Mouse (Mus musculus) cerebellum, adult 2 months (tissue): Measurements from ENCODE around the gene Scd2. TPM values are rescaled to one million over a fixed set of nuclear protein-coding genes. Genes with fewer than 3 reads are reported as not detected.

Source experiments
- DNase-seq, 2 experiments: peaks; one replicate each; pipeline ENCODE4 v3.0.0; 2021
- H3K27ac ChIP-seq: fragments of 200-500 bp; 2 replicates; pipeline ENCODE4 v1.5.1; 2012; ENCODE audit warnings: low read length, control low read depth, inconsistent platforms; ENCODE audit not compliant: insufficient read depth
- H3K27me3 ChIP-seq: fragments of 200-500 bp; 2 replicates; pipeline ENCODE4 v1.6.1; 2012; ENCODE audit warnings: inconsistent platforms, mild to moderate bottlenecking, low read length, moderate library complexity; ENCODE audit not compliant: control insufficient read depth, insufficient read depth
- H3K4me1 ChIP-seq: fragments of 200-500 bp; 2 replicates; pipeline ENCODE4 v1.6.1; 2011; ENCODE audit warnings: low read length; ENCODE audit not compliant: control insufficient read depth, insufficient read depth
- H3K4me3 ChIP-seq: fragments of 200-500 bp; replicated peaks from 2 replicates; pipeline ENCODE3; 2011; ENCODE audit warnings: mild to moderate bottlenecking, low read depth, low read length, control low read depth; ENCODE audit not compliant: insufficient read depth
- CTCF ChIP-seq: fragments of 200-500 bp; IDR thresholded peaks from 2 replicates; pipeline ENCODE4 v1.5.1; 2011; ENCODE audit warnings: low read depth, mild to moderate bottlenecking, control low read depth, low read length, moderate library complexity, borderline replicate concordance; ENCODE audit not compliant: insufficient read depth
- POLR2A ChIP-seq: fragments of 200-500 bp; IDR thresholded peaks from 2 replicates; pipeline ENCODE4 v1.6.1; 2011; ENCODE audit warnings: low read length, control low read depth, borderline replicate concordance; ENCODE audit not compliant: insufficient read depth
- WGBS: fragments of 180-500 bp; shearing (Covaris S2); methylation state at CpG from one replicate; pipeline ENCODE4 v1.1.7; 2018; 5-methylcytosine and 5-hydroxymethylcytosine counted together
- polyA plus RNA-seq: library from polyadenylated mRNA; depleted of rRNA; stranded (reverse); fragments of >200 nt; gene quantifications from 2 replicates; pipeline ENCODE4 v1.2.3, GENCODE M21; 2012

Scd2 gene
- polyA plus RNA-seq, 1 experiment = 743 TPM

- H3K4me1 ChIP-seq = peaks cover 36% of the 10 kb centered on the region
- H3K27me3 ChIP-seq = no peaks in the 10 kb centered on the region
- WGBS = 2% methylated on average over 4 of the region's 4 CpGs
- DNase-seq = peak; percentile 87 to 92
- TF ChIP-seq CTCF (peak; percentile 100), POLR2A (no peak)
- H3K4me3 ChIP-seq = peak overlapping the region; percentile 93
- H3K27ac ChIP-seq = no peak overlapping the region; the same call in 1 of the 2 replicates
These were observed 2.3 kb downstream of the Scd2 start for GRCm38 (mm10) chr19:44295741-44296140.

GRCm38 (mm10) chr19:44296186-44296585 lies 2.7 kb downstream of the Scd2 start:
- Histone ChIP-seq H3K27me3 (no peaks in the 10 kb centered on the region), H3K27ac (no peak overlapping the region; the same call in 1 of the 2 replicates), H3K4me3 (peak overlapping the region; percentile 93), H3K4me1 (peaks cover 40% of the 10 kb centered on the region)
- DNase-seq = no peak
- TF ChIP-seq CTCF (no peak), POLR2A (no peak)
- WGBS = 10% methylated on average over 7 of the region's 7 CpGs

- no peak for DNase-seq
- Histone ChIP-seq H3K27me3 (no peaks in the 10 kb centered on the region), H3K4me3 (peak overlapping the region; percentile 51), H3K27ac (peak overlapping the region; percentile 45; the same call in 1 of the 2 replicates), H3K4me1 (peaks cover 35% of the 10 kb centered on the region)
- TF ChIP-seq POLR2A (no peak; the same call in 1 of the 2 replicates), CTCF (no peak)
- 18% methylated on average over 8 of the region's 8 CpGs for WGBS
These were observed 3.7 kb downstream of the Scd2 start for GRCm38 (mm10) chr19:44297068-44297760.

GRCm38 (mm10) chr19:44297862-44298261 lies 4.4 kb downstream of the Scd2 start:
- no peak overlapping the region; the same call in 1 of the 2 replicates for H3K27ac ChIP-seq
- 12% methylated on average over 9 of the region's 9 CpGs for WGBS
- TF ChIP-seq CTCF (no peak), POLR2A (no peak)
- peak; percentile 53 to 54 for DNase-seq
- no peaks in the 10 kb centered on the region for H3K27me3 ChIP-seq
- H3K4me3 ChIP-seq = peak overlapping the region; percentile 51
- peaks cover 30% of the 10 kb centered on the region for H3K4me1 ChIP-seq

- H3K4me1 ChIP-seq = peaks cover 28% of the 10 kb centered on the region
- WGBS = 40% methylated on average over 9 of the region's 9 CpGs
These were observed 5.6 kb downstream of the Scd2 start for GRCm38 (mm10) chr19:44299078-44299477.

GRCm38 (mm10) chr19:44299902-44300301 lies 6.4 kb downstream of the Scd2 start:
- H3K27me3 ChIP-seq = no peaks in the 10 kb centered on the region
- H3K4me3 ChIP-seq = no peak overlapping the region
- no peak for DNase-seq
- WGBS = 59% methylated on average over 6 of the region's 6 CpGs
- H3K27ac ChIP-seq = no peak overlapping the region
- H3K4me1 ChIP-seq = peaks cover 28% of the 10 kb centered on the region
- no peak for TF ChIP-seq POLR2A
- TF ChIP-seq CTCF = no peak

More at GRCm38 (mm10) chr19:44299078-44299477, 5.6 kb downstream of the Scd2 start:
- Histone ChIP-seq H3K27ac (no peak overlapping the region), H3K4me3 (peak overlapping the region; percentile 18), H3K27me3 (no peaks in the 10 kb centered on the region)
- no peak for TF ChIP-seq POLR2A
- no peak for DNase-seq

GRCm38 (mm10) chr19:44300520-44300919 lies 7.0 kb downstream of the Scd2 start:
- Histone ChIP-seq H3K27me3 (no peaks in the 10 kb centered on the region), H3K4me1 (peaks cover 28% of the 10 kb centered on the region), H3K27ac (peak overlapping the region; percentile 55; the same call in 1 of the 2 replicates), H3K4me3 (no peak overlapping the region)
- no peak for DNase-seq
- 51% methylated on average over 7 of the region's 7 CpGs for WGBS
- TF ChIP-seq CTCF (no peak), POLR2A (no peak)

- Histone ChIP-seq H3K27me3 (no peaks in the 10 kb centered on the region), H3K27ac (peak overlapping the region; percentile 55), H3K4me1 (peaks cover 28% of the 10 kb centered on the region), H3K4me3 (peak overlapping the region; percentile 17)
- 16% methylated on average over 16 of the region's 16 CpGs for WGBS
- TF ChIP-seq POLR2A (no peak), CTCF (no peak)
- DNase-seq = peak; percentile 53 to 62
These were observed 7.7 kb downstream of the Scd2 start for GRCm38 (mm10) chr19:44301176-44301575.
